Mouse (Mus musculus) CD4-positive, CD25-positive, alpha-beta regulatory T cell, adult 2 months (primary cell): Measurements from ENCODE around the gene Rbl2.

Source experiments
- DNase-seq: peaks from one replicate; pipeline ENCODE4 v3.0.0-alpha.2; 2012; ENCODE audit warnings: low read depth, low spot score

Rbl2 gene

GRCm38 (mm10) chr8:91159959-91160800 is 90.3 kb downstream of the Rbl2 start:
- DNase-seq: peak; percentile 62

- no peak for DNase-seq
Observed at GRCm38 (mm10) chr8:91170152-91170551, 100.3 kb downstream of the Rbl2 start.

GRCm38 (mm10) chr8:91170914-91171313 is 101.1 kb downstream of the Rbl2 start:
- no peak for DNase-seq

GRCm38 (mm10) chr8:91171605-91172004 is 101.7 kb downstream of the Rbl2 start:
- no peak for DNase-seq
